Mouse (Mus musculus): ENCODE data around the gene Spaca4. TPM values are rescaled to one million over a fixed set of nuclear protein-coding genes. Genes with fewer than 3 reads are reported as not detected.

The Spaca4 gene
- polyA plus RNA-seq, 1 experiment: 0.38 TPM

- WGBS: 31% methylated on average over 13 of the region's 13 CpGs
- no peak for TF ChIP-seq CTCF (IDR thresholded peaks at IDR 0.05; ENCODE audit: extremely low read depth, insufficient read length, insufficient replicate concordance, low read depth, low read length)
- TF ChIP-seq POLR2A (IDR thresholded peaks at IDR 0.05; ENCODE audit: low read depth, low read length): no peak
- peak overlapping the region; percentile 65 for H3K4me3 ChIP-seq (ENCODE audit: low read depth, low read length)
- H3K4me1 ChIP-seq (ENCODE audit: control insufficient read depth, insufficient read depth, insufficient read length, low read length): peaks cover 26% of the 10 kb centered on the region
- peak overlapping the region; percentile 79 for H3K27ac ChIP-seq (ENCODE audit: insufficient read depth, low read depth, low read length)
- H3K27me3 ChIP-seq (ENCODE audit: control insufficient read depth, insufficient read depth, low read length): no peaks in the 10 kb centered on the region
- H3K36me3 ChIP-seq (ENCODE audit: control insufficient read depth, insufficient read depth, low read length): peaks cover 45% of the 10 kb centered on the region
These were observed 3.3 kb downstream of the Spaca4 start for GRCm38 (mm10) chr7:45722348-45722713.

GRCm38 (mm10) chr7:45721642-45722347, 3.8 kb downstream of the Spaca4 start:
- no peak for TF ChIP-seq CTCF (IDR thresholded peaks at IDR 0.05; ENCODE audit: extremely low read depth, insufficient read length, insufficient replicate concordance, low read depth, low read length)
- no peak for TF ChIP-seq POLR2A (IDR thresholded peaks at IDR 0.05; ENCODE audit: low read depth, low read length)
- H3K36me3 ChIP-seq (ENCODE audit: control insufficient read depth, insufficient read depth, low read length): peaks cover 40% of the 10 kb centered on the region
- no peaks in the 10 kb centered on the region for H3K27me3 ChIP-seq (ENCODE audit: control insufficient read depth, insufficient read depth, low read length)
- peaks cover 24% of the 10 kb centered on the region for H3K4me1 ChIP-seq (ENCODE audit: control insufficient read depth, insufficient read depth, insufficient read length, low read length)
- H3K27ac ChIP-seq (ENCODE audit: insufficient read depth, low read depth, low read length): peak overlapping the region; percentile 79
- 25% methylated on average over 13 of the region's 13 CpGs for WGBS
- H3K4me3 ChIP-seq (ENCODE audit: low read depth, low read length): peak overlapping the region; percentile 65

- 30% methylated on average over 7 of the region's 7 CpGs for WGBS
- Histone ChIP-seq H3K4me3 (ENCODE audit: low read depth, low read length) (peak overlapping the region; percentile 65), H3K27me3 (ENCODE audit: control insufficient read depth, insufficient read depth, low read length) (no peaks in the 10 kb centered on the region), H3K36me3 (ENCODE audit: control insufficient read depth, insufficient read depth, low read length) (peaks cover 37% of the 10 kb centered on the region), H3K27ac (ENCODE audit: insufficient read depth, low read depth, low read length) (peak overlapping the region; percentile 79), H3K4me1 (ENCODE audit: control insufficient read depth, insufficient read depth, insufficient read length, low read length) (peaks cover 21% of the 10 kb centered on the region)
- no peak for TF ChIP-seq CTCF (IDR thresholded peaks at IDR 0.05; ENCODE audit: extremely low read depth, insufficient read length, insufficient replicate concordance, low read depth, low read length)
- no peak; the same call in none of the 2 replicates for TF ChIP-seq POLR2A (IDR thresholded peaks at IDR 0.05; ENCODE audit: low read depth, low read length)
These were observed 4.4 kb downstream of the Spaca4 start for GRCm38 (mm10) chr7:45721234-45721571.

GRCm38 (mm10) chr7:45720413-45721233, 5.0 kb downstream of the Spaca4 start, which contains the start of gene Fam83e:
Gene Fam83e (plus strand): TSS chr7:45721212.
- H3K4me3 ChIP-seq (ENCODE audit: low read depth, low read length): peak within 1 kb of the TSS; percentile 80
- peak within 1 kb of the TSS; percentile 79 for H3K27ac ChIP-seq (ENCODE audit: insufficient read depth, low read depth, low read length)
- TF ChIP-seq CTCF (IDR thresholded peaks at IDR 0.05; ENCODE audit: extremely low read depth, insufficient read length, insufficient replicate concordance, low read depth, low read length) (peak; percentile 40; the same call in 1 of the 2 replicates), POLR2A (IDR thresholded peaks at IDR 0.05; ENCODE audit: low read depth, low read length) (0 out of 2 replicates have a peak, but pooled peaks have one; percentile 83)
- H3K27me3 ChIP-seq (ENCODE audit: control insufficient read depth, insufficient read depth, low read length): no peaks in the 10 kb centered on the region
- WGBS: 30% methylated on average over 14 of the region's 14 CpGs
- H3K4me1 ChIP-seq (ENCODE audit: control insufficient read depth, insufficient read depth, insufficient read length, low read length): peaks cover 22% of the 10 kb centered on the region
- H3K36me3 ChIP-seq (ENCODE audit: control insufficient read depth, insufficient read depth, low read length): peaks cover 35% of the 10 kb centered on the region

GRCm38 (mm10) chr7:45719738-45720412, 5.7 kb downstream of the Spaca4 start:
- WGBS: 39% methylated on average over 16 of the region's 16 CpGs
- Histone ChIP-seq H3K27me3 (ENCODE audit: control insufficient read depth, insufficient read depth, low read length) (no peaks in the 10 kb centered on the region), H3K27ac (ENCODE audit: insufficient read depth, low read depth, low read length) (no peak overlapping the region), H3K36me3 (ENCODE audit: control insufficient read depth, insufficient read depth, low read length) (peaks cover 28% of the 10 kb centered on the region), H3K4me1 (ENCODE audit: control insufficient read depth, insufficient read depth, insufficient read length, low read length) (peaks cover 23% of the 10 kb centered on the region), H3K4me3 (ENCODE audit: low read depth, low read length) (peak overlapping the region; percentile 80)
- no peak for TF ChIP-seq POLR2A (IDR thresholded peaks at IDR 0.05; ENCODE audit: low read depth, low read length)
- TF ChIP-seq CTCF (IDR thresholded peaks at IDR 0.05; ENCODE audit: extremely low read depth, insufficient read length, insufficient replicate concordance, low read depth, low read length): no peak

- whole genome bisulfite sequencing: 41% methylated on average over 10 of the region's 10 CpGs
- TF ChIP-seq CTCF (IDR thresholded peaks at IDR 0.05; ENCODE audit: extremely low read depth, insufficient read length, insufficient replicate concordance, low read depth, low read length): no peak
- no peak for TF ChIP-seq POLR2A (IDR thresholded peaks at IDR 0.05; ENCODE audit: low read depth, low read length)
- Histone ChIP-seq H3K36me3 (ENCODE audit: control insufficient read depth, insufficient read depth, low read length) (peaks cover 22% of the 10 kb centered on the region), H3K4me1 (ENCODE audit: control insufficient read depth, insufficient read depth, insufficient read length, low read length) (peaks cover 23% of the 10 kb centered on the region), H3K4me3 (ENCODE audit: low read depth, low read length) (peak overlapping the region; percentile 80), H3K27ac (ENCODE audit: insufficient read depth, low read depth, low read length) (no peak overlapping the region), H3K27me3 (ENCODE audit: control insufficient read depth, insufficient read depth, low read length) (no peaks in the 10 kb centered on the region)
These were observed 6.4 kb downstream of the Spaca4 start for GRCm38 (mm10) chr7:45719180-45719579.

Measured in small intestine, adult 2 months (tissue).